Mouse (Mus musculus): ENCODE results near the gene Rab10. TPM values are rescaled to one million over a fixed set of nuclear protein-coding genes. Genes with fewer than 3 reads are reported as not detected.
"Not testable (repeated sequence)": the region's sequence is repeated elsewhere in the genome, so short reads cannot be mapped to it uniquely, and the experiment has no call there.

Gene Rab10
- polyA plus RNA-seq, 1 experiment from 2014 or later: 69.4 TPM

- Histone ChIP-seq H3K27me3 (ENCODE audit: poor library complexity, severe bottlenecking) (no peaks in the 10 kb centered on the region), H3K4me1 (no peaks in the 10 kb centered on the region), H3K4me3 (no peak overlapping the region), H3K27ac (no peak overlapping the region), H3K36me3 (replicated peaks) (no peaks in the 10 kb centered on the region), H3K9me3 (no peaks in the 10 kb centered on the region; the same call in 1 of the 2 replicates)
- DNase-seq (ENCODE audit: extremely low spot score, low spot score): no peak
- WGBS: 82% methylated on average over 6 of the region's 6 CpGs
Observed at GRCm38 (mm10) chr12:3323241-3323640, 13.5 kb upstream of the Rab10 start.

- Histone ChIP-seq H3K4me3 (no peak overlapping the region), H3K27ac (no peak overlapping the region), H3K36me3 (replicated peaks) (no peaks in the 10 kb centered on the region), H3K27me3 (ENCODE audit: poor library complexity, severe bottlenecking) (no peaks in the 10 kb centered on the region), H3K4me1 (no peaks in the 10 kb centered on the region), H3K9me3 (no peaks in the 10 kb centered on the region; the same call in 1 of the 2 replicates)
- no peak for DNase-seq (ENCODE audit: extremely low spot score, low spot score)
- whole genome bisulfite sequencing: 78% methylated on average over 4 of the region's 4 CpGs
Observed at GRCm38 (mm10) chr12:3319377-3319776, 9.6 kb upstream of the Rab10 start.

GRCm38 (mm10) chr12:3316937-3317336, 7.2 kb upstream of the Rab10 start:
- H3K4me1 ChIP-seq: no peaks in the 10 kb centered on the region
- H3K9me3 ChIP-seq: no peaks in the 10 kb centered on the region; the same call in 1 of the 2 replicates
- no peaks in the 10 kb centered on the region for H3K27me3 ChIP-seq (ENCODE audit: poor library complexity, severe bottlenecking)
- DNase-seq (ENCODE audit: extremely low spot score, low spot score): no peak
- 76% methylated on average over 3 of the region's 3 CpGs for WGBS
- no peak overlapping the region for H3K27ac ChIP-seq
- no peak overlapping the region for H3K4me3 ChIP-seq
- no peaks in the 10 kb centered on the region for H3K36me3 ChIP-seq (replicated peaks)

- H3K9me3 ChIP-seq: no peaks in the 10 kb centered on the region; the same call in 1 of the 2 replicates
- H3K4me3 ChIP-seq: no peak overlapping the region
- 68% methylated on average over 2 of the region's 2 CpGs for WGBS
- no peak for DNase-seq (ENCODE audit: extremely low spot score, low spot score)
- no peak overlapping the region for H3K27ac ChIP-seq
- no peaks in the 10 kb centered on the region for H3K27me3 ChIP-seq (ENCODE audit: poor library complexity, severe bottlenecking)
- H3K4me1 ChIP-seq: no peaks in the 10 kb centered on the region
- H3K36me3 ChIP-seq (replicated peaks): no peaks in the 10 kb centered on the region
Observed at GRCm38 (mm10) chr12:3316083-3316482, 6.3 kb upstream of the Rab10 start.

- H3K27me3 ChIP-seq (ENCODE audit: poor library complexity, severe bottlenecking): no peaks in the 10 kb centered on the region
- H3K27ac ChIP-seq: no peak overlapping the region
- peaks cover 7% of the 10 kb centered on the region; the same call in 1 of the 2 replicates for H3K9me3 ChIP-seq
- H3K36me3 ChIP-seq (replicated peaks): no peaks in the 10 kb centered on the region
- WGBS: 84% methylated on average over 3 of the region's 3 CpGs
- peaks cover 10% of the 10 kb centered on the region for H3K4me1 ChIP-seq
- DNase-seq (ENCODE audit: extremely low spot score, low spot score): no peak
- no peak overlapping the region for H3K4me3 ChIP-seq
Observed at GRCm38 (mm10) chr12:3312886-3313285, 3.1 kb upstream of the Rab10 start.

GRCm38 (mm10) chr12:3310321-3310692, 538 bp upstream of the Rab10 start:
- WGBS: 3% methylated on average over 15 of the region's 15 CpGs
- Histone ChIP-seq H3K4me3 (peak overlapping the region; percentile 90), H3K27ac (peak overlapping the region; percentile 96), H3K27me3 (ENCODE audit: poor library complexity, severe bottlenecking) (no peaks in the 10 kb centered on the region), H3K4me1 (peaks cover 20% of the 10 kb centered on the region), H3K9me3 (peaks cover 10% of the 10 kb centered on the region), H3K36me3 (replicated peaks) (peaks cover 8% of the 10 kb centered on the region)
- no peak for DNase-seq (ENCODE audit: extremely low spot score, low spot score)

GRCm38 (mm10) chr12:3308541-3309241, 1.1 kb downstream of the Rab10 start:
- H3K9me3 ChIP-seq: peaks cover 19% of the 10 kb centered on the region
- no peaks in the 10 kb centered on the region for H3K27me3 ChIP-seq (ENCODE audit: poor library complexity, severe bottlenecking)
- peak overlapping the region; percentile 96 for H3K27ac ChIP-seq
- WGBS: 5% methylated on average over 19 of the region's 19 CpGs
- H3K36me3 ChIP-seq (replicated peaks): peaks cover 24% of the 10 kb centered on the region
- peaks cover 20% of the 10 kb centered on the region for H3K4me1 ChIP-seq
- H3K4me3 ChIP-seq: peak overlapping the region; percentile 90
- no peak for DNase-seq (ENCODE audit: extremely low spot score, low spot score)

- WGBS: 70% methylated on average over 6 of the region's 6 CpGs
- no peak for DNase-seq (ENCODE audit: extremely low spot score, low spot score)
Observed at GRCm38 (mm10) chr12:3307587-3307986, 2.2 kb downstream of the Rab10 start.

GRCm38 (mm10) chr12:3305238-3305637, 4.5 kb downstream of the Rab10 start:
- H3K4me1 ChIP-seq: peaks cover 14% of the 10 kb centered on the region
- no peaks in the 10 kb centered on the region for H3K27me3 ChIP-seq (ENCODE audit: poor library complexity, severe bottlenecking)
- H3K4me3 ChIP-seq: no peak overlapping the region
- peaks cover 57% of the 10 kb centered on the region for H3K36me3 ChIP-seq (replicated peaks)
- no peak overlapping the region for H3K27ac ChIP-seq
- peaks cover 43% of the 10 kb centered on the region for H3K9me3 ChIP-seq
- 97% methylated on average over 2 of the region's 2 CpGs for WGBS
- DNase-seq (ENCODE audit: extremely low spot score, low spot score): no peak

More at GRCm38 (mm10) chr12:3307587-3307986, 2.2 kb downstream of the Rab10 start:
- peaks cover 26% of the 10 kb centered on the region for H3K9me3 ChIP-seq
- peak overlapping the region; percentile 90 for H3K4me3 ChIP-seq
- H3K4me1 ChIP-seq: peaks cover 20% of the 10 kb centered on the region
- H3K27me3 ChIP-seq (ENCODE audit: poor library complexity, severe bottlenecking): no peaks in the 10 kb centered on the region
- H3K36me3 ChIP-seq (replicated peaks): peaks cover 35% of the 10 kb centered on the region
- no peak overlapping the region for H3K27ac ChIP-seq

- H3K27ac ChIP-seq; H3K4me3 ChIP-seq; H3K27me3 ChIP-seq (ENCODE audit: poor library complexity, severe bottlenecking); DNase-seq (ENCODE audit: extremely low spot score, low spot score); H3K4me1 ChIP-seq: not testable (repeated sequence)
- H3K9me3 ChIP-seq: peaks cover 54% of the 10 kb centered on the region
- H3K36me3 ChIP-seq (replicated peaks): peaks cover 73% of the 10 kb centered on the region
- WGBS: 95% methylated on average over 6 of the region's 6 CpGs
Observed at GRCm38 (mm10) chr12:3297622-3298021, 12.1 kb downstream of the Rab10 start.

- no peak for DNase-seq (ENCODE audit: extremely low spot score, low spot score)
- no peaks in the 10 kb centered on the region for H3K4me1 ChIP-seq
- H3K27ac ChIP-seq: no peak overlapping the region
- WGBS: 88% methylated on average over 2 of the region's 2 CpGs
- no peak overlapping the region for H3K4me3 ChIP-seq
- H3K27me3 ChIP-seq (ENCODE audit: poor library complexity, severe bottlenecking): no peaks in the 10 kb centered on the region
- peaks cover 52% of the 10 kb centered on the region for H3K9me3 ChIP-seq
- peaks cover 70% of the 10 kb centered on the region for H3K36me3 ChIP-seq (replicated peaks)
Observed at GRCm38 (mm10) chr12:3296056-3296455, 13.7 kb downstream of the Rab10 start.

- Histone ChIP-seq H3K27me3 (ENCODE audit: poor library complexity, severe bottlenecking) (no peaks in the 10 kb centered on the region), H3K9me3 (peaks cover 48% of the 10 kb centered on the region), H3K36me3 (replicated peaks) (peaks cover 69% of the 10 kb centered on the region), H3K27ac (no peak overlapping the region), H3K4me3 (no peak overlapping the region), H3K4me1 (no peaks in the 10 kb centered on the region)
- 90% methylated on average over 1 of the region's 1 CpGs for WGBS
- DNase-seq (ENCODE audit: extremely low spot score, low spot score): no peak
Observed at GRCm38 (mm10) chr12:3291849-3292248, 17.9 kb downstream of the Rab10 start.

- peaks cover 48% of the 10 kb centered on the region for H3K9me3 ChIP-seq
- 96% methylated on average over 4 of the region's 4 CpGs for WGBS
- no peaks in the 10 kb centered on the region for H3K4me1 ChIP-seq
- H3K27ac ChIP-seq: no peak overlapping the region
- peaks cover 64% of the 10 kb centered on the region for H3K36me3 ChIP-seq (replicated peaks)
- no peak for DNase-seq (ENCODE audit: extremely low spot score, low spot score)
- H3K4me3 ChIP-seq: no peak overlapping the region
- no peaks in the 10 kb centered on the region for H3K27me3 ChIP-seq (ENCODE audit: poor library complexity, severe bottlenecking)
Observed at GRCm38 (mm10) chr12:3291038-3291437, 18.7 kb downstream of the Rab10 start.
